Mouse (Mus musculus): ENCODE measurements around the gene Serpinb8.

GRCm38 (mm10) chr1:107635936-107636335, 46.1 kb downstream of the Serpinb8 start:
- TF ChIP-seq CTCF (IDR thresholded peaks at IDR 0.05; ENCODE audit: control insufficient read depth, insufficient read depth, low read length) (no peak), POLR2A (IDR thresholded peaks at IDR 0.05; ENCODE audit: borderline replicate concordance, control insufficient read depth, low read depth, low read length) (no peak)
